Mouse (Mus musculus) CH12.LX (cell line): ENCODE data around the gene Zfp280d.

ENCODE experiments used
- CHD2 ChIP-seq: IDR thresholded peaks from 2 replicates; pipeline ENCODE4 v1.6.1; 2011; ENCODE audit warnings: low read length, improper control_type of control experiment
- CTCF ChIP-seq, 2 experiments: IDR thresholded peaks in 1 of 2; conservative IDR thresholded peaks in 1 of 2; 2 replicates each; pipeline ENCODE4 v1.5.1; 2011 to 2012; ENCODE audit warnings: low read depth in 2 of 2, low read length in 2 of 2, improper control_type of control experiment in 1 of 2, inconsistent platforms in 1 of 2, mild to moderate bottlenecking in 1 of 2, moderate library complexity in 1 of 2
- E2F4 ChIP-seq: IDR thresholded peaks from 2 replicates; pipeline ENCODE4 v1.6.1; 2011; ENCODE audit warnings: low read depth, low read length, improper control_type of control experiment; ENCODE audit not compliant: insufficient replicate concordance
- MAFK ChIP-seq: IDR thresholded peaks from 2 replicates; pipeline ENCODE4 v1.6.1; 2011; ENCODE audit warnings: low read length, improper control_type of control experiment; ENCODE audit not compliant: insufficient replicate concordance
- MAZ ChIP-seq: IDR thresholded peaks from 2 replicates; pipeline ENCODE4 v1.6.1; 2012; ENCODE audit warnings: low read depth, mild to moderate bottlenecking, inconsistent platforms, low read length, improper control_type of control experiment, moderate library complexity
- NELFE ChIP-seq: IDR thresholded peaks from 2 replicates; pipeline ENCODE4 v1.6.1; 2011; ENCODE audit warnings: low read depth, low read length, improper control_type of control experiment
- NRF1 ChIP-seq: IDR thresholded peaks from 2 replicates; pipeline ENCODE4 v1.6.1; 2014; ENCODE audit warnings: low read depth, mild to moderate bottlenecking, inconsistent platforms, low read length, improper control_type of control experiment, moderate library complexity
- POLR2A ChIP-seq: IDR thresholded peaks from 2 replicates; pipeline ENCODE4 v1.6.1; 2011; ENCODE audit warnings: low read depth, mild to moderate bottlenecking, improper control_type of control experiment, low read length
- POLR2AphosphoS2 ChIP-seq: IDR thresholded peaks from 2 replicates; pipeline ENCODE4 v1.6.1; 2011; ENCODE audit warnings: low read depth, low read length, improper control_type of control experiment
- RCOR1 ChIP-seq: conservative IDR thresholded peaks from 2 replicates; pipeline ENCODE4 v1.6.1; 2012; ENCODE audit warnings: low read depth, mild to moderate bottlenecking, inconsistent platforms, low read length, improper control_type of control experiment
- SIN3A ChIP-seq: IDR thresholded peaks from 2 replicates; pipeline ENCODE4 v1.6.1; 2012; ENCODE audit warnings: low read length, improper control_type of control experiment, inconsistent platforms
- UBTF ChIP-seq: IDR thresholded peaks from 2 replicates; pipeline ENCODE4 v1.6.1; 2012; ENCODE audit warnings: low read depth, mild to moderate bottlenecking, inconsistent platforms, low read length, improper control_type of control experiment, moderate library complexity
- ZKSCAN1 ChIP-seq: IDR thresholded peaks from 2 replicates; pipeline ENCODE4 v1.6.1; 2012; ENCODE audit warnings: low read depth, inconsistent platforms, low read length, improper control_type of control experiment, borderline replicate concordance

- TF ChIP-seq POLR2A, result no peak
- TF ChIP-seq POLR2AphosphoS2, result no peak
- TF ChIP-seq RCOR1, result no peak
- no peak for TF ChIP-seq CHD2
- TF ChIP-seq ZKSCAN1, result no peak
- TF ChIP-seq NRF1, result no peak
- no peak for TF ChIP-seq CTCF (conservative IDR thresholded peaks at IDR 0.05 in 1 of 2, IDR thresholded peaks at IDR 0.05 in 1 of 2; ENCODE audit: low read depth in 2 of 2, low read length in 2 of 2)
- TF ChIP-seq SIN3A, result no peak
- no peak for TF ChIP-seq MAFK
- TF ChIP-seq UBTF, result no peak
- TF ChIP-seq MAZ, result no peak
- TF ChIP-seq NELFE, result no peak
- no peak for TF ChIP-seq E2F4
Observed at GRCm38 (mm10) chr9:72405882-72406638, 131.4 kb downstream of the Zfp280d start.
